Mouse (Mus musculus) large intestine, adult 2 months (tissue): ENCODE data around the gene Melk. TPM values are rescaled to one million over a fixed set of nuclear protein-coding genes. Genes with fewer than 3 reads are reported as not detected.

Experiments
- DNase-seq: peaks from one replicate; pipeline ENCODE4 v3.0.0-alpha.2; 2012; ENCODE audit warnings: low read depth, low spot score
- WGBS: fragments of 180-500 bp; shearing (Covaris S2); methylation state at CpG from one replicate; pipeline ENCODE4 v1.1.7; 2018; 5-methylcytosine and 5-hydroxymethylcytosine counted together
- polyA plus RNA-seq: library from polyadenylated mRNA; depleted of rRNA; stranded (reverse); fragments of >200 nt; gene quantifications from 2 replicates; pipeline ENCODE4 v1.2.3, GENCODE M21; 2012; rRNA removed

The Melk gene
- polyA plus RNA-seq = 8.4 and 9.5 TPM in 2 replicates

DNA sequence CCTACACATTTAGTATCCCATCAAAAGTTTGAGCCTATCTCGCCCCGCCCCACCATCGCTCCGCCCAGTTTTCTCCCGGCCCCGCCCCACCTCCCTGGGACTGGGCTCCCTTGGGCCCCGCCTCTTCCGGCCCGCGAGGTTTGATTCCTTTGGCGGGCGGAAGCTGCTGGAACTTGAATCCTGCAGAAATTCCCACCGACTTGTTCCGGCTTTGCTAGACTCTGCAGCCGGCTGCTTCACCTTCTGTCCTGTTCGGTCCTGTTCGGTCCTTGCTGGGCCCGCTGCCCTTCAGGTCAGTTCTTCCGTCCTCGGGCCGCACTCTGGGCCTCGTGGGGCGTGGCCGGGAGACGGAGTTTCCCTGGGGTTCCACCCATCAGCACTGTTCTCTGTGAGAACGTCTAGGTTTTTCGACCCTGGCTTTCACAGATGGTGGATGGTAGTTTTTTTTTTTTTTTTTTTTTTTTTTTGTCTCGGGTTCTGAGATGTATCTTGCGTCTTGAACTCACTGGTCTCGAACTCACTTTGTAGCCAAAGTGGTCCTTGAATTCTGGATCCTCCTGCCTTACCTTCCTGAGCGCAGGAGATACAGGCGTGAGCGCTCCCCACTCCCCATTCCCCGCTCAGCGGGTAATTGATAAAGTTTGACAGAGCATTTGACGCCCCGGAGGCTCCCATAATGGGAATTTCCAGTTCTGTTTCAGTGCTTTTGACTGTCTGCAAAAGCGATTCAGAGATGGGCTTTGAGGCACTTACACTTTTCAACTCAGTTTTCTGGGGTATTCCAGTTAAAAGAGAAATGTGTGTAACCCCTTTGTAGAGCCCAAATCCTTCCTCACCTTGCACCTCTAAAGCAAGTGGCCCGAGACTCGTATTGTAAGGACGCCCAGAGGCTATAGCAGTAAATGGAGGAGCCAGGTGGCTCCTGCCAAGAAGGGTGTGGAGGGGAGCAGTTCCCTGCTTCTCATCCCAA is at the start of gene Melk:
Gene Melk (plus strand): TSS at position 96 of the 970 bp plus-strand sequence.
- DNase-seq = peak; percentile 67
- under 1% methylated on average over 41 of the region's 41 CpGs for WGBS

DNA sequence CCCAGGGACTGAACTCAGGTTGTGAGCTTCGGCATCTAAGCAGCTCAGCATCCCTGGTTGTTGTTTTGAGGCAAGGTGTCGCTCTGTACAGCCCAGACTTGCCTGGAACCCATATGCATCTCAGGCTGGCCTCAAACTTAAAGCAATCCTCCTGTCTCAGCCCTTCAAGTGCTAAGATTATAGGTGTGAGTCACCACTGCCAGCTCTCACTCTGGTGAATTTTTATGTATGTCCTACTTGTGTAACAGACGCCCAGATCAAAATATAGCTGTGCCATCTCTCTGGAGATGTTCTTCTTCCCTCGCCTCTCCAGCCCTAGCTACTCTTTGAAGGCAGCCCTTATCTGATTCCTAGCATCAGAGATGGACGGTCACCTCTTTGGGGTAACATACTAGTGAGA is 49.2 kb upstream of the Melk start:
- WGBS = 75% methylated on average over 5 of the region's 5 CpGs
- DNase-seq = no peak

GRCm38 (mm10) chr4:44251966-44252916 is 48.4 kb upstream of the Melk start:
- WGBS = 11% methylated on average over 13 of the region's 13 CpGs

DNA sequence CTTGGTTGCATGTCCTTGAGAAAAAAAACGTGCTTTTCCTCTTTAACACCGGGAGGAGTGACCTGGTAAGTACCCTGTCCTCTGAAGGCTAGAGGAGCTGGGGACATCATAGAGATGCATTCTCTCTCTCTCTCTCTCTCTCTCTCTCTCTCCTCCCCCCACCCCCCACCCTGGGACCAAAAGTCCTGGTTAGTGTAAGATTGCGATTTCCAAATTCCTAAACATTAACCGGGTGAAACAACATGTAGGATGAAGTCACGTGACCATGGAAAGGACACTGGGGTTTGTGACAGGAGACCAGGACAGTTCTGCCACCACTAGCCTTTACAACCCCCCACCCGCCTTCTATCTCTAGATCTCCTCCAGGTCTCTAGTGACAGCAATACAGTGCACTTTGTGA is 47.5 kb upstream of the Melk start:
- WGBS = 7% methylated on average over 6 of the region's 6 CpGs
- no peak for DNase-seq

More at GRCm38 (mm10) chr4:44251966-44252916, 48.4 kb upstream of the Melk start:
- DNase-seq = no peak

DNA sequence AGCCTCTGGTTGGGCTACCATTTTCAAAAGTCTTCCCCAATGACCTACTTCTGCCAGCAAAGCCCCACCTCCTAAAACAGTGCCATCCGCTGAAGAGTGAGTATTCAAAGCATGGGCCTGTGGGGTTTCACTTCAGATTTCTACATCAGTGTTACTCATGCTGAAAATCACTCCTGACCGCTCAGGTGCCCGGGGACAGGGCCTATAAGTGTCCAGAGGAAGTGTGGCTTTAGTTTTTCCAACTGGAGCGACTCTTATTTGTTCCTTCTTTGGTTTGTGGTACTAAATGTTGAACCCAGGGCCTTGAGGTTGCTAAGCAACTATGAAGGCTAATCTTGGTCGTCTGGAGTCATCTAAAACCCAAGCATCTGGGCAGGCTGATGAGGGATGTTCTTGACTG is 46.1 kb upstream of the Melk start:
- no peak for DNase-seq
- 70% methylated on average over 5 of the region's 5 CpGs for WGBS

DNA sequence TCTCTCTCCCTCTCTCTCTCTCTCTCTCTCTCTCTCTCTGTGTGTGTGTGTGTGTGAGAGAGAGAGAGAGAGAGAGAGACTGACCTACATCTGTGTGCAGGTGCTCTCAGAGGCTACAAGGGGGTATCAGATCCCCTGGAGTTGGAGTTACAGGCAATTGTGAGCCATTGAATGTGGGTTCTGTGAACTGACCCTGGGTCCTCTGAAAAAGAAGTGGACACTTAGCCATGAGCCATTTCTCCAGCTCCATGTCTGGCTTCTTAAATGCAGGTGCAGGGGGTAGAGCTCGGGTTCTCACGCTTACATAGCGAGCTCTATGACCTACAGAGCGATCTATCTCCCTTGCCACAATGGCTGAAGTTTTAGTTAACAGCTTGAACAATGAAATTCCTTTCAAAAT is 41.5 kb upstream of the Melk start:
- 90% methylated on average over 4 of the region's 4 CpGs for WGBS
- no peak for DNase-seq

- WGBS = 2% methylated on average over 10 of the region's 10 CpGs
- DNase-seq = peak; percentile 7
These were observed 40.4 kb upstream of the Melk start for GRCm38 (mm10) chr4:44260244-44260643.

- no peak for DNase-seq
- WGBS = 79% methylated on average over 3 of the region's 3 CpGs
These were observed 35.2 kb upstream of the Melk start for GRCm38 (mm10) chr4:44265500-44265899.

GRCm38 (mm10) chr4:44267437-44267836 is 33.2 kb upstream of the Melk start:
- no peak for DNase-seq
- WGBS = 84% methylated on average over 6 of the region's 6 CpGs

DNA sequence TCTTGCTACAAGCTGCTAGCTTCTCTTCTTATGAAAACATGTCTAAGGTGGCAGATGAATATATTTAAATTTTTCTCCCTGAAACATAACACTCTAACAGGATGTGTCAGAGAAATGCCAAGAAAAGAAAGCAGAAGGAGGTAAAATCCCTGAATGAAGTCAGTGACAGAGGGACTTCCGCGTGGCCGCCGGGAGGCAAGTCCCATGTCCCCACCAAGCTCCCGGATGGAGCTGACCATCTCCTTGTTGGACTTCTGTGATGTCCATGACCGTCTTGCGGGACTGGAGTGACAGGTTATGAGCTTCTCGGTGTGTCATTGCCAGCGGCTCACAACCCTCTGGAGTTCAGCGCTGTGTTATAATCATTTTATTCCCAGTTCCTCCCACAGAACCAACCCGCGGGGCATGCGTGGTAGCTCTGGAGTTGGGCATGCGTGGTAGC is 31.3 kb upstream of the Melk start:
- no peak for DNase-seq
- WGBS = 91% methylated on average over 14 of the region's 14 CpGs

GRCm38 (mm10) chr4:44271134-44271533 is 29.5 kb upstream of the Melk start:
- DNase-seq = no peak
- WGBS = 63% methylated on average over 5 of the region's 5 CpGs

DNA sequence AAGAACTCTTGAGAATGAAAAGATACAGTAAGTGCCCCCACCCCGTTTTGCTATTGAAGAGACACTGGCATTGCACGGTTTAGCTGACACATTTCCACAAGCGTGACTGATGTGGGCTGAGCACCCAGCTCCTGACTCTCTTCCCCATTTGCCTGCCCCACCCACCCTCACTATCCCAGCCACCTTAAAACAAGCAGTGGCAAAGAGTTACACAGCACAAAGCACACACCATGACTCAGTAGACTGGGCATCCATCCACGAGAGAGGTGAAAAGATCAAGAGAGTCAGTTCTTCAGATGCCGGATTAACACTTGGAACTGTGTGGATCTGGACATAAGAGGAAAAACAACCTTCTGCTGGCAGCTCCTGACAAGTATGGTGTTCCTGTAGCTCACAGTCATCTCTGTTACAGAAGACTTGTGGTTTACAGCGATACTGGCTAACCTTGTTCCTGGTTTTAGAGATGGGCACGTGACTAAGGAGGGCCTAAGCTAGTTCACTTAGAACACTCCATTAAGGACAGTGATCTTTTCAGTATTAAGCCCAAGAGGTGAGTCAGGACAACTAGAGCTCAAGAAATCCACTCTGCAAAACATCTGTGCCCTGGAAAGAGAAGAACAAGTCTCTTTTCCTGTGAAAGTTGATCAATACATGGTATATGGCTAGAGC is 18.9 kb upstream of the Melk start:
- no peak for DNase-seq
- WGBS = 70% methylated on average over 7 of the region's 7 CpGs

GRCm38 (mm10) chr4:44292534-44292933 is 8.1 kb upstream of the Melk start:
- DNase-seq = peak; percentile 3
- 7% methylated on average over 7 of the region's 7 CpGs for WGBS

DNA sequence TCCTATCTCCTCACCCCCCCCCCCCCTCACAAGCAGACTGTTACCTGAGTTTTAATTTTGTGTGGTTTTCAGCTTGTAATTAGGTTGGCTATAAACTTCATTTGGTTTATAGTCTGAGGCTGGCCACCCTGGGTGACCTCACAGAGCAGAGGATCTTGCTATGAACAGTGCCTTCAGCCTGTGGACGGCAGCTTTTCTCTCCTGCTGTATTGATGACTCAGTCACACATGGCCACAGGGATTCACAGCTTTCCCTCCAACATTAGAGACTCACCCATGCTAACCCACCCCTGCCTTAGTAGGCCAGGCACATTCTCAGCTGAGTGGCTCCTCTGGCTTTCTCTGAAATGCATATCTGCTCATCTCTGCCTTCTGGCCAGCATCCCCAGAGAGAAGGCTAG is 4.8 kb upstream of the Melk start:
- DNase-seq = no peak
- 63% methylated on average over 1 of the region's 1 CpGs for WGBS

DNA sequence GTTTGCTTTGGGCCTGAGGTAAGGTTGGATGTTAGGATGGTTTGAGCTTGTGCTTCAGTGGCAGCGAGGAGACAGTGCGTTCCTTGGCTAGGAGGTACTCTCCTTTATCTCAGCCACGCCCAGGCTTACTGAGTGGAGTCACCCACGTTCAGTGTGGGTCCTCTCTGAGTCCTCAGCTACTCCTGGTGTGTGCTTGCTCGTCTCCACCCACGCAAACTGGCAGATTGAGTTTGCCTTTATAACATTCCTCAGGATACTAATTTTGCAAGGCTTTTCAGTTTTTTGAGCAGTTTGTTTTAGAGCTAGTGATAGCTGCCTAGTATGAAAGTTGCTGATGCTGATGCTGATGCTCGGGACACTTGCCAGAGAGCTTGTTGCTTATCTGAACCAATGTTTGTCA is 5.9 kb downstream of the Melk start:
- 81% methylated on average over 7 of the region's 7 CpGs for WGBS
- DNase-seq = no peak

- no peak for DNase-seq
- 84% methylated on average over 4 of the region's 4 CpGs for WGBS
These were observed 9.8 kb downstream of the Melk start for GRCm38 (mm10) chr4:44310429-44310828.

GRCm38 (mm10) chr4:44310911-44311310 is 10.2 kb downstream of the Melk start:
- 90% methylated on average over 4 of the region's 4 CpGs for WGBS
- no peak for DNase-seq

DNA sequence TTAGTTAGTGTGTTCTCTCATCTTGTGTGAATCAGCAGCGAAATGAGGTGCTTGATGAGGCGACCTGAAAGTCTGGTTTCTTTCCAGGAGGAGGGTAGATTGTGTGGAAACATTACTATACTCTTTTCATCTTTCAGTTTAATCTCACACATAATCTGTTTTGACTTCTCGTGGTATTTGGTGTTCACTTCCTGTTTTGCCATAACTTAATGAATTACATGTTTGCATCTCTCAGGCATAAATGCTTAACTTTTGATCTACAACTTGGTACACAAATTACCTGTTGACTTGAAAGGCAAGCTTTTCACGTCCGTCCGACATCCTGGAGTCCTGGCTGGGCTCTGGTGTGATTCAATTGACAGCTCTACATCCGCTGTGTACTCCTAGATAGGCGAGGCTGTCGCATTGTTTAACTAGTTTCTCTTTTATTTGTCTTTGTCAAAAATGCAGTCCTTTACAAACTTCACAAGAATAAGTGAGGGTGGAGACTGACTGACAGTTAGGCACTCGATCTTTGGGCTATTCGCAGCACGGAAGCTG is 15.7 kb downstream of the Melk start:
- WGBS = 49% methylated on average over 12 of the region's 12 CpGs
- DNase-seq = no peak

GRCm38 (mm10) chr4:44320448-44320847 is 19.8 kb downstream of the Melk start:
- WGBS = 79% methylated on average over 6 of the region's 6 CpGs
- no peak for DNase-seq
